Mouse (Mus musculus): ENCODE results near the gene Ndufs6.

- no peak for TF ChIP-seq CTCF (IDR thresholded peaks at IDR 0.05; ENCODE audit: low read depth)
- TF ChIP-seq EP300 (IDR thresholded peaks at IDR 0.05; ENCODE audit: low read depth): no peak
Observed at GRCm38 (mm10) chr13:73277797-73278196, 50.5 kb downstream of the Ndufs6 start.
